Comparison of ENCODE assay signal across 8 mouse cellular contexts in genomic region chr8:88755175-88755791, GRCm38 (mm10). TPM values are rescaled to one million over a fixed set of nuclear protein-coding genes. Genes with fewer than 3 reads are reported as not detected.
DNase-seq lines count a peak whose midpoint lies in the region; ATAC-seq lines count a peak whose summit lies in the region.

No protein-coding gene starts in this region.

- no peak overlapping the region for H3K4me2 ChIP-seq in hindbrain, embryonic 11.5 days (replicated peaks; ENCODE audit: low read depth, low read length)
- peak overlapping the region; percentile 35 for H3K4me2 ChIP-seq in lung, embryonic 16.5 days (ENCODE audit: low read depth, low read length)

- 3% methylated on average over 14 of the region's 14 CpGs for WGBS in hindbrain, embryonic 11.5 days
- WGBS in lung, embryonic 16.5 days: 2% methylated on average over 14 of the region's 14 CpGs

- H3K4me1 ChIP-seq in hindbrain, embryonic 11.5 days (replicated peaks; ENCODE audit: control insufficient read depth, insufficient read depth, low read length): no peaks in the 10 kb centered on the region
- no peaks in the 10 kb centered on the region for H3K4me1 ChIP-seq in lung, embryonic 16.5 days (replicated peaks; ENCODE audit: control insufficient read depth, insufficient read depth, low read length)

- H3K27ac ChIP-seq in hindbrain, embryonic 11.5 days (ENCODE audit: low read depth, low read length): no peak overlapping the region
- H3K27ac ChIP-seq in lung, embryonic 16.5 days (ENCODE audit: low read length): no peak overlapping the region

- ATAC-seq in hindbrain, embryonic 11.5 days (ENCODE audit: low FRiP score): peak; percentile 58
- ATAC-seq in lung, embryonic 16.5 days (ENCODE audit: low read depth): peak; percentile 84

- H3K4me3 ChIP-seq in hindbrain, embryonic 11.5 days (ENCODE audit: low read depth, low read length): no peak overlapping the region
- no peak overlapping the region for H3K4me3 ChIP-seq in lung, embryonic 16.5 days (ENCODE audit: low read length)

- H3K36me3 ChIP-seq in hindbrain, embryonic 11.5 days (ENCODE audit: control insufficient read depth, insufficient read depth, low read length): no peaks in the 10 kb centered on the region
- H3K36me3 ChIP-seq in lung, embryonic 16.5 days (ENCODE audit: control insufficient read depth, insufficient read depth, low read length): no peaks in the 10 kb centered on the region

- peak; percentile 88 for DNase-seq in Muller cell, postnatal 12 days (ENCODE audit: inconsistent ontology term)
- peak; percentile 80 for DNase-seq in cerebellum, adult 9-11 months
- peak; percentile 80 to 86 for DNase-seq in frontal cortex, postnatal 10 days (ENCODE audit: low spot score in 2 of 2)
- peak; percentile 93 for DNase-seq in hindbrain, embryonic 11.5 days (ENCODE audit: low spot score)
- peak; percentile 90 for DNase-seq in layer of hippocampus, adult 9-11 months
- DNase-seq in ovary, postnatal 10 days (ENCODE audit: low spot score): peak; percentile 72
- DNase-seq in thymus, postnatal 0 days (ENCODE audit: low spot score): peak; percentile 89

- H3K9me3 ChIP-seq in hindbrain, embryonic 11.5 days (ENCODE audit: control insufficient read depth, low read length): no peaks in the 10 kb centered on the region
- no peaks in the 10 kb centered on the region for H3K9me3 ChIP-seq in lung, embryonic 16.5 days (ENCODE audit: control insufficient read depth, low read length)

- H3K27me3 ChIP-seq in hindbrain, embryonic 11.5 days (ENCODE audit: control insufficient read depth, insufficient read depth, low read length): no peaks in the 10 kb centered on the region
- H3K27me3 ChIP-seq in lung, embryonic 16.5 days (ENCODE audit: control insufficient read depth, insufficient read depth, low read depth, low read length): no peaks in the 10 kb centered on the region

- no peak overlapping the region for H3K9ac ChIP-seq in hindbrain, embryonic 11.5 days (ENCODE audit: low read depth, low read length)
- no peak overlapping the region for H3K9ac ChIP-seq in lung, embryonic 16.5 days (ENCODE audit: low read length)

RNA-seq across cellular contexts. Expression of gene Cyld, which starts 58.5 kb away (rescaled TPM):
- 15.7 and 16.0 TPM in 2 replicates for polyA plus RNA-seq in hindbrain, embryonic 11.5 days (2014; fragmentation: Nextera tagmentation; extraction: Ambion mirVana)
- 16.0 and 19.5 TPM in 2 replicates for polyA plus RNA-seq in lung, embryonic 16.5 days (2015; fragmentation: Nextera tagmentation; extraction: Ambion mirVana)
- polyA plus RNA-seq in thymus, postnatal 0 days (2015; fragmentation: Nextera tagmentation; extraction: Ambion mirVana): 24.8 and 28.0 TPM in 2 replicates
